Mouse (Mus musculus): ENCODE measurements around the gene Efna1.

GRCm38 (mm10) chr3:89315195-89315929 lies 34.4 kb upstream of the Efna1 start:
- peak; percentile 74 for TF ChIP-seq CTCF (conservative IDR thresholded peaks at IDR 0.05; ENCODE audit: low read length)
- TF ChIP-seq POU5F1 (IDR thresholded peaks at IDR 0.05; ENCODE audit: borderline replicate concordance, low read length), result no peak
- TF ChIP-seq NANOG (IDR thresholded peaks at IDR 0.05; ENCODE audit: borderline replicate concordance, low read length), result no peak
